Mouse (Mus musculus) yolk sac, embryonic 10.5 days (tissue): ENCODE results near the gene Rapgef6.

Experiments
- DNase-seq: peaks from one replicate; pipeline ENCODE4 v3.0.0-alpha.2; 2017; ENCODE audit warnings: low spot score

Rapgef6 gene

GRCm38 (mm10) chr11:54735114-54735513, 212.5 kb downstream of the Rapgef6 start:
- DNase-seq = no peak

DNA sequence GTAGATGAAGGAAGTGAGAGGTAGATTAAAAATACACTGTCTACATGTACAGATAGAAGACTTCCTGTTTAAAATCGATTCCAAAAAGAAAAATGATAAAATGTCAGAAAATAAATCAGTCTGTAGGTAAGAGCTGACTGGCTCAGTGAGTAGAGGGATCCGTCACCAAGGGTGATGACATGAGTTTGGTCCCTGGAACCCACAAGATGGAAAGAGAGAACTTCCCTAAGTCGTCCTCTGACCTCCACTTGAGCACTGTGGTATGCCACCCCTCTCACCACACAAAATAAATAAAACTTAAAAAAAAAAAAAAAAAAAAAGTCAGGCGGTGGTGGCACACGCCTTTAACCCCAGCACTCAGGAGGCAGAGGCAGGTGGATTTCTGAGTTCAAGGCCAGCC, 214.3 kb downstream of the Rapgef6 start:
- DNase-seq = no peak

- DNase-seq = no peak
These were observed 216.5 kb downstream of the Rapgef6 start for GRCm38 (mm10) chr11:54739012-54739750.

- DNase-seq = no peak
These were observed 218.7 kb downstream of the Rapgef6 start for GRCm38 (mm10) chr11:54741330-54741729.

- peak; percentile 31 for DNase-seq
These were observed 221.6 kb downstream of the Rapgef6 start for GRCm38 (mm10) chr11:54744231-54744630.
